Mouse (Mus musculus): ENCODE results near the gene Tacr1.

DNA sequence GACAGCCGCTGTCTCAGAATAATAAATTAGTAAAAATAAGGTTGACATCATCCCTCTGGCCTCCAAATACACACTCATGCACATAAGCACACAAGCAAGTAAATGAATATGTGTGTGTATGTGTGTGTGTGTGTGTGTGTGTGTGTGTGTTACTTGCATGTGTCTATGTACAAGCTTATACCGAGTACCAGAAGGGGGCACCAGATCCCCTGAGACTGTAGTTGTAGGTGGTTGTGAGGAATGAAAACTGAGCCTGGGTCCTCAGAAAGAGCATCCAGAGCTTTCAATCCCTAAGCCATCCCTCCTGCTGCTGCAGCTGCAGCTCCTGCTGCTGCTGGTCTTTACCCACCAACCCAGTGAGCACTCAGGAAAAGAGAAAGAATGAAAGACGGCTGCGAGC, 206.6 kb downstream of the Tacr1 start:
- TF ChIP-seq CHD2 (IDR thresholded peaks at IDR 0.05; ENCODE audit: low read length) (no peak), TAL1 (IDR thresholded peaks at IDR 0.05; ENCODE audit: low read length) (no peak), POLR2A (IDR thresholded peaks at IDR 0.05; ENCODE audit: control insufficient read depth in 1 of 2, insufficient read depth in 1 of 2, low read depth in 1 of 2, low read length in 2 of 2, poor library complexity in 1 of 2) (no peak), E2F4 (IDR thresholded peaks at IDR 0.05; ENCODE audit: borderline replicate concordance, low read depth, low read length) (no peak), MYC (IDR thresholded peaks at IDR 0.05; ENCODE audit: low read depth, low read length) (no peak), CTCF (IDR thresholded peaks at IDR 0.05 in 2 of 3, conservative IDR thresholded peaks at IDR 0.05 in 1 of 3; ENCODE audit: control insufficient read depth in 1 of 3, insufficient read depth in 1 of 3, low read depth in 2 of 3, low read length in 3 of 3, poor library complexity in 1 of 3, severe bottlenecking in 1 of 3) (peak in 1 of 3 experiments; percentile 23; a peak in 2 of 6 replicates), GABPA (IDR thresholded peaks at IDR 0.05; ENCODE audit: low read depth, low read length) (no peak), UBTF (IDR thresholded peaks at IDR 0.05; ENCODE audit: borderline replicate concordance, insufficient read depth, low read depth, low read length) (no peak), EP300 (IDR thresholded peaks at IDR 0.05; ENCODE audit: low read depth in 1 of 2, low read length in 2 of 2) (no peak), POLR2AphosphoS5 (IDR thresholded peaks at IDR 0.05; ENCODE audit: borderline replicate concordance, low read depth, low read length) (no peak), MAZ (IDR thresholded peaks at IDR 0.05; ENCODE audit: low read depth, low read length) (no peak)

Measured in MEL (cell line).